Mouse (Mus musculus) brain, embryonic 14.5 days (tissue): ENCODE data around the gene Trim7.

ENCODE experiments used
- CTCF ChIP-seq: fragments of 200-500 bp; IDR thresholded peaks from 2 replicates; pipeline ENCODE4 v1.5.1; 2012; ENCODE audit warnings: inconsistent platforms, mild to moderate bottlenecking, moderate library complexity, borderline replicate concordance; ENCODE audit not compliant: insufficient read depth, insufficient read length; ENCODE audit errors: extremely low read depth
- POLR2A ChIP-seq: fragments of 200-500 bp; IDR thresholded peaks from 2 replicates; pipeline ENCODE4 v1.6.1; 2012; ENCODE audit warnings: mild to moderate bottlenecking, inconsistent platforms, borderline replicate concordance; ENCODE audit not compliant: poor library complexity, insufficient read depth, insufficient read length, severe bottlenecking; ENCODE audit errors: extremely low read depth

GRCm38 (mm10) chr11:48837310-48838180 is 11.6 kb downstream of the Trim7 start:
- TF ChIP-seq CTCF, result peak; percentile 12; the same call in 1 of the 2 replicates
- TF ChIP-seq POLR2A, result no peak
